Mouse (Mus musculus) thymus, postnatal 14 days (tissue): Measurements from ENCODE around the gene Nck1.

ENCODE experiments used
- DNase-seq: peaks from one replicate; pipeline ENCODE4 v3.0.0; 2021

Gene Nck1

GRCm38 (mm10) chr9:100467653-100468052, 78.3 kb downstream of the Nck1 start:
- DNase-seq = no peak

GRCm38 (mm10) chr9:100466743-100467142, 79.2 kb downstream of the Nck1 start:
- DNase-seq = no peak

DNA sequence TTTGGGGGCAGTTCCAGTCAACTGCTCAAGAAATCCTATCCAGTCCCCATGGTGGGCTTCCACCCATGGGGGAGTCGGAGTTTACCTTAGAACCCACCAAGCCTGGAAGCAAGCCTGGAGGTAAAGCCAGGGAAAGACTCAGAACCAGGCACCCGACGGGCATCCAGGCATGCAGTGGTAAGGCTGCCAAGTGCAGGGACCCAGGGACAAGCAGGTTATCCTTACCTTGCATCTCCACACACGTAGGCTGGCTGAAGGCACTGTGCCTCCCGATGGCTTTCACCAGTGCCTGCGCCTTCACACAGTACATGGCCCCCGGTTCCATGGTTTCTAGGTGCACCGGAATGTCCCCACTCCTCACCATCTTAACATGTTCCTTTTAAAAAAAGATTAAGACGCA, 79.9 kb downstream of the Nck1 start:
- DNase-seq = no peak

GRCm38 (mm10) chr9:100465380-100465779, 80.6 kb downstream of the Nck1 start:
- DNase-seq = no peak

DNA sequence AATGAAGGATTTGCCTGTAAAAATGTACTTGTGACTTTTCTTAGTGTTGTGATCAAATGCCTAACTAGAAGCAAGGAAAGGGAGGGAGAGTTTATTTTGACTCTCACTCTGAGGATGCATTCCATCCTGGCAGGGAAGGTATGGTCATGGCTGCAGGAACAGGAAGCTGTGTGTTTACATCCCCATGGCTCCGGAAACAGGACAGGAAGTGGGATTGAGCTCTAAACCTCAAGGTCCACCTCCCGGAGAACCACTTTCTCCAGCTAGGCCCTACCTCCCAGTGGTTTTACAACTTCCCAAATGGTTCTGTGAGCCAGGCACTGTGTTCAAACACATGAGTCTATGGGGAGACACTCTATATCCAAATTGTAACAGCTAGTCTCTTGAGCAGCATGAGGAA, 82.2 kb downstream of the Nck1 start:
- DNase-seq = no peak

DNA sequence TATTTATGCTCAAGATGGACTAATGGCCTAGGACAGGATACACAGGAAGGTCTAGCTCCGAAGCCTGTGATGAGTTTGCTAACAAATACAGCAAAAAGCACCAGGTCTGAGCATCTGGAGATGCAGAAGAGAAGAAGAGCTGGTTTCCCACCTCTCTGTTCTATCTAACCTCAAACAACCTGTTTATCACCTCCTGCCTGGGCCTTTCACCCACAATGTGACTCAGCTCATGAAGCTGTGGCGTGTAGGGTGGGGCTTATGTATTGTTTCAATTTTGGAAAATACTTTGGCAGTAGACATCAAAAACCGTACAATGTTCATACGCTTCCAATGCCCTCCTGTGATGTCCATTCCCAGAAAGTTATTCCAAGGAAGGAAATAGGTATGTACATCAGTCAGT, 83.8 kb downstream of the Nck1 start:
- peak; percentile 54 for DNase-seq

DNA sequence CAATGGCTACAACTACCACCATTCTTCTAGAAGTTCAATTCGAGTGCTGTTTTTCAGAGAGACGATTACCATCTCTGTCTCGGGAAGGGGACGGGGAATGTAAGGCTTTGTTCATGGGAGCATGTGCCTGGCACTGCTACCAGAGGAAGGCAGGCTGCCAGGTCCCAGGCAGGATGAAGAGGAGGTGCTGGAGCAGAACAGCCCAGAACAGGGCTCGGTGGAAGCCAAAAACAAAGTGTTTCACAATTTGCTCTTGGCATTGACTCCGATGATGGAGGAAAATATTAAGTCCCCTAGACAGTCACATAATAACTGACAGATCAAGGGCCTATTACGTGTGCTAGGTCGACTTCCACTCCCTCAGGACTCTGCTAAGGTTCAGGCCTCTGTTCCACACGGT, 84.3 kb downstream of the Nck1 start:
- peak; percentile 20 for DNase-seq

- DNase-seq = peak; percentile 84
Measured at GRCm38 (mm10) chr9:100460203-100460602, 85.7 kb downstream of the Nck1 start.

DNA sequence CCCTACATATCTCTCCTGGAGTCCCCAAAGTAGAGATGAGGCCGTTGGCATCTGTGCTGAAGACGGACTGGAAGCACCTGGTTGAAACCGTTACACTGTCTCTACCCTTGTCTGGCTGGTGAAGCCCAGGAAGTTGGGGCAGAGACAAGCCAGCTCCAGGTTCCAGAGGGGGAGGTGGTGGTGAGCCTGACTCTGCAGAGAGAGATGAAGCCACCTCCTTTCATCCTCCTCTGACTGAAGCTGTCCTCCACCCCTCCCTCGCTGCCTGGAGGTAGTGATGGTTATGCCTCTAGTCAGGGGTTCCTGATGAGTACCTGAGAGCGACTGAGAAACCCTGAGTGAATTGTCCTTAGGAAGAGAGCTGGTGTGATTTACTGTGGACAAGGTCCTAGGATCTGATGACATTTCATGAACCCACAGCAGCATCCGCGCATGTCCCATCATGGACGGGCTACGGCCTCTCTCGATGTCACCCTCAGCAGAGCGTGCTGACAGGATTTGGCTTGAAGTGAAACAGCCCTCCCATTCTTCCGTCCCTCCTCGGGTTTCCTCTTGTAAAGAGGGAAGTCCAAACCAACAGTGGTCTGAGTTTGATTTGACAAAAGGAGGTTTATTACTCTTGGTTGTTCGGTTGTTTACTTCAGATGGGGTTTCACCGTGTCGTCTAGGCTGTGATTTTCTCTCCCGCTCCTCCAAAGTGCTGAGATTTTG, 87.8 kb downstream of the Nck1 start:
- peak; percentile 78 for DNase-seq

DNA sequence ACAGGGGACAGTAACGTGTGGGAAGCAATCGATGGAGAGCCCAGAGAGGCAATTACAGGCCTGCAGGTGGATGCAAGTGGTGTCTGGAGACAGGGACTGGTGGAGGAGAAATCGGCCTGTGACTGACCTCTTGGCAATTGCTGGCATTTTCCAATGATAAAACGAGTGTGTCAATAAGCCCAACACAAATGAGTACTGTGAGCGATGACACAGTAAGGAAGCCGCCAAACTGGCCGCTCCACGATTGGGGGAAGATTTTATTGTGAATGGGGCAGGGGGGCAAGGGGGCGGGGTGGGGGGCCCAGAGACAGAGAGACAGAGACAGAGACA, 91.3 kb downstream of the Nck1 start:
- no peak for DNase-seq

DNA sequence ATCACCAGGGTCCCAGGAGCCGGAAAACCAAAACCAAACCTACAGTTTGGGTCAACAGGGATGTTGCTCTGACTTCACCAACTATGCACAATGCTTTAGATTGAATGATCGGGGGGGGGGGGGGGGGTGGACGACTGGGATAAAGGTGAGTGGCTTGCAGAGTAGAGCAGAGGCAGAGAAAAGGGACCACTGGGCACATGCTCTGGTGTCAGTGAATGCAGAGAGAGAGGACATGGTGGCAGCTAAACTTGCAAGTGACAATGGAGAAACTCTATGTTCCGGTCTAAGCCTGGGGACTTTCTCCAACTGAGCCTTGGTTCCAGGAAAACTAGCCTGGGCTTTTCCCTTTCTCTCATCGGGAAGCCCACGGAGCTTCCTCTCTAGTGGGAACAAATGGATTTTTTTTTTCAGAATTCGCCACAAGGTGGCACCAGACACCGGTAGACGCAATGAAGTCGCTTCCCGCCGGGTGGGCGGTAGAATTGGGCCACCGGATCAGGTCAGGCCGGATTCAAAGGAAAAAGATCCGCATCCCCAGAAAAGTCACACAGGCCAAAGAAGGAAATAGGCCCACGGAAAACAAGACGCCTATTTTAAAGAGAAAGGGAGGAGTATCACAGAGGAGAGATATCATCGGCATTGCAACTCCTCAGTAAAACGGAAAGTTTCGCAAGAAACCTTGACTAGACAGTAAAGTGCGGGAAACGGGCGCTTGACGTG, 91.8 kb downstream of the Nck1 start:
- peak; percentile 84 for DNase-seq

- DNase-seq = no peak
Measured at GRCm38 (mm10) chr9:100452432-100452831, 93.5 kb downstream of the Nck1 start.

DNA sequence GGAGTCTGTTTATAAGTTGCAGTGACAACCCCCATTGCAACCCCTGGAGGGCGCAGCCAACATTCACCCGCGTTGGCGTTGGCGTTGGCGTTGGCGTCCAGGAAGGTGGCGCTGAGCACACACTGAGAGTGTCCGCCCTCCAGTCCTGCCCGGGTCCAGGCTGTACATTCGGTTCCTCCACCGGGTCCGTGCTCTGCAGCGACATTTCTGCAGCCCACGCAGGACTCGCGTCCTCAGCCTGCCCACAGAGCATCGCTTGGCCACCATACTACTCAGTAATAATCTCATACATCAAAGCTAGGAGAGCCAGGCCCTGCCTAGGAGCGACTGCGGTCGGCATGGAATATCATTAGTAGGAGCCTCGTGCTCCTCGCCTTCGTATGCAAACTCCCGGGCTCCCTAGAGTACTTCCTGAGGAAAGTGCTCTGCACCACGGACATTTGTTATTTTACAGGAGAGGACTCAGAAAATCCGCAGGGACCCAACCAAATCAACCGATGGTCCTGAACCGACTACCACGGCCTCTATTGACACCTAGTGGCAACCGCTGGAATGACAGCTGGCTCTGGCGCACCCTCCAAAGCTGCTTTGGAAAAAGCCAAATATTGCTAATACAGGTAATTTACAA, 99.8 kb downstream of the Nck1 start:
- DNase-seq = peak; percentile 77
